Mouse (Mus musculus): ENCODE measurements at regions not wholly inside any gene's neighbourhood (a gene's known extent, or its start where the extent isn't known, plus 50 kb on each side); places are given as distances from the start of the nearest gene placed in this dataset.
A peak's percentile ranks its signal among the peaks of the same experiment; 100 is the strongest.
"Not testable (repeated sequence)": the region's sequence is repeated elsewhere in the genome, so short reads cannot be mapped to it uniquely, and the experiment has no call there.

- DNase-seq, result no peak
These were observed 57.1 kb downstream of the Ccdc54 start for GRCm38 (mm10) chr16:50533881-50534280.

GRCm38 (mm10) chr16:50529511-50530416 lies 61.2 kb downstream of the Ccdc54 start:
- peak; percentile 92 to 93 for DNase-seq

GRCm38 (mm10) chr16:50528677-50529510 lies 62.1 kb downstream of the Ccdc54 start:
- DNase-seq, result peak; percentile 45 to 62

GRCm38 (mm10) chr16:50528355-50528676 lies 62.6 kb downstream of the Ccdc54 start:
- peak in 1 of 2 experiments; percentile 55 for DNase-seq

GRCm38 (mm10) chr16:50526930-50527329 lies 64.0 kb downstream of the Ccdc54 start:
- not testable (repeated sequence) for DNase-seq

GRCm38 (mm10) chr16:50525934-50526366 lies 65.0 kb downstream of the Ccdc54 start:
- DNase-seq, result no peak

- DNase-seq, result no peak
These were observed 65.5 kb downstream of the Ccdc54 start for GRCm38 (mm10) chr16:50525504-50525903.

GRCm38 (mm10) chr16:50519610-50520009 lies 71.3 kb downstream of the Ccdc54 start:
- no peak for DNase-seq

GRCm38 (mm10) chr16:50516579-50516978 lies 74.4 kb downstream of the Ccdc54 start:
- DNase-seq, result no peak

- DNase-seq, result no peak
These were observed 75.9 kb downstream of the Ccdc54 start for GRCm38 (mm10) chr16:50515039-50515438.

GRCm38 (mm10) chr16:50512080-50512479 lies 78.9 kb downstream of the Ccdc54 start:
- DNase-seq, result no peak

- no peak for DNase-seq
These were observed 77.3 kb upstream of the Bbx start for GRCm38 (mm10) chr16:50509529-50509895.

GRCm38 (mm10) chr16:50508673-50509528 lies 76.7 kb upstream of the Bbx start:
- no peak for DNase-seq

- DNase-seq, result no peak
These were observed 72.4 kb upstream of the Bbx start for GRCm38 (mm10) chr16:50504619-50505018.

GRCm38 (mm10) chr16:50498909-50499308 lies 66.7 kb upstream of the Bbx start:
- DNase-seq, result no peak

GRCm38 (mm10) chr16:50493662-50494061 lies 61.5 kb upstream of the Bbx start:
- no peak for DNase-seq

- no peak for DNase-seq
These were observed 57.1 kb upstream of the Bbx start for GRCm38 (mm10) chr16:50489244-50489643.

- no peak for DNase-seq
These were observed 50.2 kb upstream of the Bbx start for GRCm38 (mm10) chr16:50482360-50482786.

Data from cerebellum, postnatal 14 days (tissue).